Mouse (Mus musculus) embryonic fibroblast, embryonic 13.5 days (primary cell): ENCODE measurements around the gene Gm20388.

ENCODE experiments used
- CTCF ChIP-seq: IDR thresholded peaks from 2 replicates; pipeline ENCODE4 v1.5.1; 2011; ENCODE audit warnings: mild to moderate bottlenecking, control low read depth, low read length, moderate library complexity, borderline replicate concordance; ENCODE audit not compliant: insufficient read depth
- POLR2A ChIP-seq: IDR thresholded peaks from 2 replicates; pipeline ENCODE4 v1.6.1; 2011; ENCODE audit warnings: low read depth, mild to moderate bottlenecking, control low read depth, low read length, moderate library complexity

- TF ChIP-seq CTCF (no peak), POLR2A (no peak)
Measured at GRCm38 (mm10) chr8:123454559-123454958, 3543.9 kb downstream of the Gm20388 start.
